Mouse (Mus musculus) heart, embryonic 11.5 days (tissue): ENCODE results near the gene Muc1. TPM values are rescaled to one million over a fixed set of nuclear protein-coding genes. Genes with fewer than 3 reads are reported as not detected.

ENCODE experiments used
- ATAC-seq: fragments of 200-750 bp; cut with Nextera tagmentation; replicated peaks from 2 replicates; pipeline ENCODE4 v1.8.0; 2017; ENCODE audit warnings: moderate library complexity; ENCODE audit not compliant: insufficient number of reproducible peaks, low FRiP score, low TSS enrichment
- H3K27ac ChIP-seq: fragments of 300-500 bp; sonication (generic); 2 replicates; pipeline ENCODE4 v1.5.1; 2014; ENCODE audit warnings: mild to moderate bottlenecking, low read depth, low read length
- H3K27me3 ChIP-seq: fragments of 300-500 bp; sonication (generic); 2 replicates; pipeline ENCODE4 v1.6.1; 2014; ENCODE audit warnings: mild to moderate bottlenecking, low read length, mixed read lengths; ENCODE audit not compliant: control insufficient read depth, insufficient read depth
- H3K36me3 ChIP-seq: fragments of 300-500 bp; sonication (generic); 2 replicates; pipeline ENCODE4 v1.6.1; 2014; ENCODE audit warnings: mild to moderate bottlenecking, low read length, moderate library complexity, mixed read lengths; ENCODE audit not compliant: control insufficient read depth, insufficient read depth
- H3K4me1 ChIP-seq: fragments of 300-500 bp; sonication (generic); 2 replicates; pipeline ENCODE4 v1.6.1; 2014; ENCODE audit warnings: low read length; ENCODE audit not compliant: control insufficient read depth, insufficient read depth
- H3K4me2 ChIP-seq: fragments of 300-500 bp; sonication (generic); 2 replicates; pipeline ENCODE4 v1.6.1; 2014; ENCODE audit warnings: mild to moderate bottlenecking, moderate library complexity
- H3K4me3 ChIP-seq: fragments of 300-500 bp; sonication (generic); 2 replicates; pipeline ENCODE4 v1.5.1; 2014; ENCODE audit warnings: low read depth, low read length
- H3K9ac ChIP-seq: fragments of 300-500 bp; sonication (generic); 2 replicates; pipeline ENCODE4 v1.6.1; 2014; ENCODE audit warnings: mild to moderate bottlenecking, low read depth, low read length, moderate library complexity
- H3K9me3 ChIP-seq: fragments of 300-500 bp; sonication (generic); replicated peaks from 2 replicates; pipeline ENCODE4 v1.6.1; 2016; ENCODE audit warnings: low read length; ENCODE audit not compliant: control insufficient read depth
- WGBS: fragments of 180-500 bp; shearing (Covaris S2); extraction: QIAGEN DNeasy Blood & Tissue Kit; methylation state at CpG from one replicate; pipeline ENCODE4 v1.1.7; 2014; ENCODE audit not compliant: insufficient replicate concordance; 5-methylcytosine and 5-hydroxymethylcytosine counted together
- polyA plus RNA-seq: library from polyadenylated mRNA; unstranded; fragments of >200 nt; fragmentation: Nextera tagmentation; extraction: Ambion mirVana; gene quantifications from 2 replicates; pipeline ENCODE4 v1.2.1, GENCODE M21; 2014

Gene Muc1
- polyA plus RNA-seq, 1 experiment from 2014 or later = 0.53 TPM

DNA sequence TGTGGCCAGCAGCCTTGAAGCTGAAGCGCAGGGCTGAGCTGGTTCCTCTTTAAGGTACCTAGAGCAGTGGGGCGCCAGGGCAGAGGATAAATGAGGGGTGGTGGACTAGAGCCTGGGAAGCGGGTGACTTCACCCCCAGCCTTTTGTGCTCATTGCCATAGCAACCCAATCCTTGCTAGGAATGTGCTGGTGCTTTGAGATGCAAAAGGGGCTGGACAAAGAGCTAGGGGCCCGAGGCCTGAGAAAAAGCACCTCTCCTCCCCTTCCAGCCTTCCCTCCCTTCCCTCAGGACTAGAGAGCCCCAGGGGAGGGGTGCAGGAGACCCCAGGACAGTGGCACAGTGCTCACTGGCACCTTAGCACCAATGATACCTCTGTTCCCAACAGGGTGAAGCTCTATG lies 2.9 kb upstream of the Muc1 start:
- Histone ChIP-seq H3K4me1 (peaks cover 9% of the 10 kb centered on the region; the same call in 1 of the 2 replicates), H3K9ac (no peak overlapping the region), H3K27me3 (peaks cover 35% of the 10 kb centered on the region), H3K4me3 (0 out of 2 replicates have a peak overlapping the region, but pooled peaks have one; percentile 49), H3K36me3 (no peaks in the 10 kb centered on the region), H3K27ac (0 out of 2 replicates have a peak overlapping the region, but pooled peaks have one; percentile 2), H3K9me3 (no peaks in the 10 kb centered on the region), H3K4me2 (no peak overlapping the region; the same call in 1 of the 2 replicates)
- WGBS = 45% methylated on average over 4 of the region's 4 CpGs
- ATAC-seq = no peak

DNA sequence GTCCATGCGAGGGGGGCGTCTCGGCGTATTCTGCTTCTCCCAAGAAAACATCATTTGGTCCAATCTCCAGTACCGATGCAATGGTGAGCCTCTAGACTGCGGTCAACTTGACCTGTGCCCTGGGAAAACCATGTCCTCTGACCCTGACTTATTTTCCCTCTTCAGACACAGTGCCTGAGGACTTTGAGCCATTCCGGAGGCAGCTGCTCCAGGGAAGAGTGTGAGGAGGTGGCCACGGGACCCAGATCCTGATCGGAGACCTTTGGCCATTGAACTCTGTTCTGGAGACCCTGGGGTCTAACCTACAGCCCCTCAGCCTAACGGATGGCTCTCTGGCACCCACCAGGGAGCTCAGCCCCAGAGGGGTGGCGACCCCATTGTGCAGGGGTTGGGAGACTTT lies 2.5 kb upstream of the Muc1 start:
- Histone ChIP-seq H3K9ac (no peak overlapping the region), H3K4me1 (peaks cover 9% of the 10 kb centered on the region; the same call in 1 of the 2 replicates), H3K27me3 (peaks cover 37% of the 10 kb centered on the region), H3K4me2 (peak overlapping the region; percentile 73), H3K4me3 (peak overlapping the region; percentile 49; the same call in 1 of the 2 replicates), H3K36me3 (no peaks in the 10 kb centered on the region), H3K9me3 (no peaks in the 10 kb centered on the region), H3K27ac (0 out of 2 replicates have a peak overlapping the region, but pooled peaks have one; percentile 2)
- ATAC-seq = no peak
- 46% methylated on average over 11 of the region's 11 CpGs for WGBS

DNA sequence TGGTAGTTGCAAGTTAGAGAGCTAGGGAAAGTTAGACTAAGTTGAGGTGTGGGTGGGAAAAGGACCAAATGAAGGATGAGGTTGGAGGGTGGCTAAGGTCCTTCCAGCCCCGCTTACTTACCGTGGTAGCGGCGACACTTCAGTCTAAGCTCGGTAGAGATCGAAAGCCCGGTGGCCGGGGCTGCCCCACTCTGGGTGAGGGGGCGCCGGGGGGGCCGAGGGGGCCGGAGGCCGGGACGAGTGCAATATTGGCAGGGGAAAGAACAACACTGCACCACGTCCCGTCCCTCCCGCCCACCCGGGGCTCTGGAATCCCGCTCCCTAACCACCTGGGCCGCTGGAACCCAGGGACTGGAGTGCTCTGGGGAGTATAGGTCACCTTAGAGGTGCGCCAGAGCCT lies 2.0 kb upstream of the Muc1 start, which contains the start of gene Mtx1:
Mtx1 (minus strand) TSS at position 189 of the 400 bp plus-strand sequence.
- no peaks in the 10 kb centered on the region for H3K36me3 ChIP-seq
- no peaks in the 10 kb centered on the region for H3K9me3 ChIP-seq
- H3K4me3 ChIP-seq = peak within 1 kb of the TSS; percentile 49
- H3K9ac ChIP-seq = peak within 1 kb of the TSS; percentile 58; the same call in 1 of the 2 replicates
- no peak for ATAC-seq
- peaks cover 9% of the 10 kb centered on the region; the same call in 1 of the 2 replicates for H3K4me1 ChIP-seq
- H3K27ac ChIP-seq = 0 out of 2 replicates have a peak within 1 kb of the TSS, but pooled peaks have one; percentile 22
- H3K27me3 ChIP-seq = peaks cover 37% of the 10 kb centered on the region
- H3K4me2 ChIP-seq = peak within 1 kb of the TSS; percentile 73
- WGBS = 7% methylated on average over 21 of the region's 21 CpGs

DNA sequence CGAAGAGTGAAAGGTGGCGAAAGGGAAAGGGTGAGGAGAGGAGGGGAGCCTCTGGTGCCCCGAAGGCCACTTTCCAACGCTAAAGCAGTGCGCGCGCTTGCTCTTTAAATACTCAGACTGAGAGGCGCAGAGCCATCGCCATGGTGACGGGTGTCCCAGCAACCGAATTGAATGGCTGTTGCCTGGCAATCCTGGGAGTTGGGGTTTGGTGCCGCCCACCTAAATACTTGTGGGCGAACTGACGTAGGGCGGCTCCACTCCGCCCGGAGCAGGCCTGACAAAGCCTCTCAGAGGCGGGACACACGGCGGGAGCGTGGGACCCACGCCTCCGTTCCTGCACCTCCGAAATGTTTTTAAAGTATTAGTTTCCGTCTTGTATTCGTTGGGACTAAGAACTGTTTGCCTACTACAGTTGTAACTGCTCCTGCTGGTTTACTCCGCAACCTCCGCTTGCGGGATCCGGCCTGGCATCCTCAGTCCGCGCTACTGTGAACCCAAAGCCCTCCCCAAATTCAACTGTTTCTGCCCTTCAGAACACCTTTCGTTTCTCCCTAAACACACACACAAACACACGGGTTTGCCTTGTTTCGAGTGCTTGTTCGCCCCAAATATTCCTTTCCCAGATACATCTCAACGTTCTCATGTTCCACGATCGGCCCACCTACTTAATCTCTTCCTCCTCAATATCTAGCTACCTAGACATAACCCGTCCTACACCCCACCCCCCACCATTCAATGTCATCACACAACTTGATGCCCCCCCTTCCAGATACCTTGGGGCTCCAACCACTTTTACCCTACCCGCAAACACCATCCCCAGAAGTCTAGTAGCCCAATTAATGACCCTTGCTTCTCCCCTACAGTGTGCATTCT lies 1.3 kb upstream of the Muc1 start:
- Histone ChIP-seq H3K4me3 (peak overlapping the region; percentile 49), H3K4me2 (peak overlapping the region; percentile 73), H3K4me1 (peaks cover 9% of the 10 kb centered on the region; the same call in 1 of the 2 replicates), H3K27me3 (peaks cover 37% of the 10 kb centered on the region), H3K9ac (peak overlapping the region; percentile 58; the same call in 1 of the 2 replicates), H3K9me3 (no peaks in the 10 kb centered on the region), H3K36me3 (no peaks in the 10 kb centered on the region), H3K27ac (0 out of 2 replicates have a peak overlapping the region, but pooled peaks have one; percentile 22)
- WGBS = 4% methylated on average over 40 of the region's 41 CpGs
- ATAC-seq = peak; percentile 65

DNA sequence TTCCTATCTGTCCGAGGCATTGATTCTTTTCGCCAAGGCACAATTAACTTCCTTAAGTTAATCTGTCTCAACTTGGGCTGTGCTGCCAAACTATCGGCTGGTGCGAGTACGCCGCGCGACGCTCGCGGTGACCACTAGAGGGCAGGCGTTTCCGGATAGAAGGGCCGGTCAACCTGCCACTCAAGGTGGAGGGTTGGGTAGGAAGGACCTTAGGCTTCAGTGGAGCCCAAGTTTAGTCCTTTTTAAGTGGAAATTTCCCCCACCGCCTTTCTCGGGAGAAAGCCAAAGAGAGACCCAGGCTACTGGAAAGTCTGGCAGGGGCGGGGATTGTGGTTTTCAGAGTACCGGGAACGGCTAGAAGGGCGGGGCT lies 692 bp upstream of the Muc1 start:
- H3K4me3 ChIP-seq = peak overlapping the region; percentile 49
- H3K27me3 ChIP-seq = peaks cover 37% of the 10 kb centered on the region
- 0 out of 2 replicates have a peak overlapping the region, but pooled peaks have one; percentile 6 for H3K27ac ChIP-seq
- no peaks in the 10 kb centered on the region for H3K36me3 ChIP-seq
- under 1% methylated on average over 20 of the region's 20 CpGs for WGBS
- H3K4me1 ChIP-seq = peaks cover 9% of the 10 kb centered on the region; the same call in 1 of the 2 replicates
- peak overlapping the region; percentile 58; the same call in 1 of the 2 replicates for H3K9ac ChIP-seq
- no peaks in the 10 kb centered on the region for H3K9me3 ChIP-seq
- H3K4me2 ChIP-seq = peak overlapping the region; percentile 73
- no peak; the same call in 1 of the 2 replicates for ATAC-seq

DNA sequence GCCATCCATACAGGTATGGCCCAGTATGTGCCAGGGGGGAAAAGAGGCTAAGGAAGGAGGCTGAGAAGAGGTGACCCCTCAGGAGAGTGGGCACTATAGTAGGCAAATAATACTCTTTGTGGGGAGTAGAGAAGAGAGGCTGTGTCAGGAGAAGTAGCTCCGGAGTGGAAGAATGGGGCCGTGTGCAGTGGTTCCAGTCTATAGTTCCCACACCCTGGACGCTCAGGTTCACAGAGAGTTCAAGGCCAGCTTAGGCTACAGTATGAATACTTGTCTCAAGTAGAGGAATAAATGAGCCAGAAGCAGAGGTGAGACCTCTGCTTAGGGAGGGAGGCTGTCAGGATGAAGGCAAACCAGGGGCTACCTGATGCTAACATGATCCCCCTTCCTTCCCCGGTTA lies 419 bp downstream of the Muc1 start:
- 70% methylated on average over 4 of the region's 4 CpGs for WGBS
- H3K27me3 ChIP-seq = peaks cover 37% of the 10 kb centered on the region
- no peak for ATAC-seq
- H3K4me3 ChIP-seq = no peak overlapping the region
- H3K4me1 ChIP-seq = peaks cover 9% of the 10 kb centered on the region; the same call in 1 of the 2 replicates
- no peaks in the 10 kb centered on the region for H3K9me3 ChIP-seq
- 0 out of 2 replicates have a peak overlapping the region, but pooled peaks have one; percentile 4 for H3K4me2 ChIP-seq
- no peaks in the 10 kb centered on the region for H3K36me3 ChIP-seq
- no peak overlapping the region for H3K9ac ChIP-seq
- H3K27ac ChIP-seq = no peak overlapping the region

DNA sequence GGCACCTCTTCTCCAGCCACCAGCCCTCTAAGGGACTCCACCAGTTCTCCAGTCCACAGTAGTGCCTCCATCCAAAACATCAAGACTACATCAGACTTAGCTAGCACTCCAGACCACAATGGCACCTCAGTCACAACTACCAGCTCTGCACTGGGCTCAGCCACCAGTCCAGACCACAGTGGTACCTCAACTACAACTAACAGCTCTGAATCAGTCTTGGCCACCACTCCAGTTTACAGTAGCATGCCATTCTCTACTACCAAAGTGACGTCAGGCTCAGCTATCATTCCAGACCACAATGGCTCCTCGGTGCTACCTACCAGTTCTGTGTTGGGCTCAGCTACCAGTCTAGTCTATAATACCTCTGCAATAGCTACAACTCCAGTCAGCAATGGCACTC lies 1.7 kb downstream of the Muc1 start:
- H3K4me2 ChIP-seq = no peak overlapping the region
- H3K9me3 ChIP-seq = no peaks in the 10 kb centered on the region
- no peak overlapping the region for H3K27ac ChIP-seq
- H3K9ac ChIP-seq = no peak overlapping the region
- no peak for ATAC-seq
- H3K27me3 ChIP-seq = peaks cover 36% of the 10 kb centered on the region
- H3K4me3 ChIP-seq = no peak overlapping the region
- no peaks in the 10 kb centered on the region for H3K36me3 ChIP-seq
- 73% methylated on average over 2 of the region's 2 CpGs for WGBS
- peaks cover 9% of the 10 kb centered on the region; the same call in 1 of the 2 replicates for H3K4me1 ChIP-seq

DNA sequence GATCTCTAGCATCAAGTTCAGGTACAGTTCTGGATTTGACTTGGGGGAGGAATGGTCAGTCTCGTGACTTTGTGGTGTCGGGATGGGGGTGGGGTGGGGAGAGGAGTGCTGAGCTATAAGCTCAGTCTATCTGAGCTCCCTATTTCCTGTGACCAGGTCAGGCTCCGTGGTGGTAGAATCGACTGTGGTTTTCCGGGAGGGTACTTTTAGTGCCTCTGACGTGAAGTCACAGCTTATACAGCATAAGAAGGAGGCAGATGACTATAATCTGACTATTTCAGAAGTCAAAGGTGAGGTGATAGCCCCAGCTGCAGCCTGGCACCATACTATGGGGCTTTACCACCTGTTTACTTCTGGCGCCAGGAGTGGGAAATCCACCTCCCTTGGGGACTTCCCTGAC lies 2.5 kb downstream of the Muc1 start:
- Histone ChIP-seq H3K27ac (no peak overlapping the region), H3K9ac (no peak overlapping the region), H3K9me3 (no peaks in the 10 kb centered on the region), H3K27me3 (peaks cover 29% of the 10 kb centered on the region), H3K4me2 (no peak overlapping the region), H3K4me3 (no peak overlapping the region), H3K4me1 (peaks cover 9% of the 10 kb centered on the region; the same call in 1 of the 2 replicates), H3K36me3 (no peaks in the 10 kb centered on the region)
- no peak for ATAC-seq
- 43% methylated on average over 7 of the region's 7 CpGs for WGBS
